Mouse (Mus musculus) left cerebral cortex, postnatal 25 days (tissue): ENCODE data around the gene Chad. TPM values are rescaled to one million over a fixed set of nuclear protein-coding genes. Genes with fewer than 3 reads are reported as not detected.

Experiments used
- DNase-seq, 2 experiments: peaks; one replicate each; pipeline ENCODE4 v3.0.0; 2022; ENCODE audit warnings: low spot score in 2 of 2, mixed read lengths in 1 of 2
- intact Hi-C: fragments of 180-260 bp; cut with DNase I; formaldehyde crosslinking; loops from one replicate; pipeline ENCODE4 v1.15.1; 2025
- total RNA-seq, 2 experiments: library from RNA; stranded (reverse); gene quantifications; 2 replicates each; pipeline ENCODE4 v1.2.3; 2021

Chad gene
- under 1 TPM in 1 of 2 experiments, not detected in 1; 0.21 TPM for total RNA-seq

DNA sequence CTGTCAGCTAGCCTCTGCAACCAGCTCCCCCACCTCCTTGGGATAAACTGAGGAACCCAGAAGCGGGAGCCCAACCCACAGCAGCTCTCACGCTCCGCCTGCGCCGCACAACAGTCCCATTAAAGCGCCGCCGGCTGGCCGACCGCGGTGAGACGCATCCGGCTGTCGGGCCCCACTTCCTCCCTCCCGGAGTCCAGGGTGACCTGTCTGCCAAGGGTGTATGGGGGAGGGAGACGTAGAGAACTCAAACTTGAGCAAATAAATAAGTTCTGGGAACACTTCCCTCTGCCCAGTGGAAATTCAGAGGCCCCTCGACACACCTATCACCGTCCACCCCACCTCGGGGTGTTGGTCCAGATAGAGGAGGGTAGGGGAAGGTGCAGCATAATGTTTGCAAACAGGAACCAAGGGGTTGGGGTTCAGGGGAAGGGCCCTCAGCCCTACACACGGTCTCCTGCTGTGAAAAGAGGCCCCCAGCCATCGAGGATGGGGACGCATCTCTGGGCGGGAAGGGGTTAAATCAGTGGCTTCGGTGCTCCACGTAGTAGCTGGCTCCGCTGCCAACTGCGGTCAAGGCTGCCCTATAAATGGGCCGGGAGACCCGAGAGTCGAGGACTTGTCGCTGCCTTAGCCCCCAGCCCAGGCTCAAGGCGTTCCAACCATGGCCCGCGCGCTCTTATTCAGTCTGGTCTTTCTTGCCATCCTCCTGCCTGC lies at the start of gene Chad:
TSS of gene Chad (plus strand) at position 611 of the 714 bp plus-strand sequence.
- DNase-seq: no peak
- intact Hi-C loops: no loop called here

DNA sequence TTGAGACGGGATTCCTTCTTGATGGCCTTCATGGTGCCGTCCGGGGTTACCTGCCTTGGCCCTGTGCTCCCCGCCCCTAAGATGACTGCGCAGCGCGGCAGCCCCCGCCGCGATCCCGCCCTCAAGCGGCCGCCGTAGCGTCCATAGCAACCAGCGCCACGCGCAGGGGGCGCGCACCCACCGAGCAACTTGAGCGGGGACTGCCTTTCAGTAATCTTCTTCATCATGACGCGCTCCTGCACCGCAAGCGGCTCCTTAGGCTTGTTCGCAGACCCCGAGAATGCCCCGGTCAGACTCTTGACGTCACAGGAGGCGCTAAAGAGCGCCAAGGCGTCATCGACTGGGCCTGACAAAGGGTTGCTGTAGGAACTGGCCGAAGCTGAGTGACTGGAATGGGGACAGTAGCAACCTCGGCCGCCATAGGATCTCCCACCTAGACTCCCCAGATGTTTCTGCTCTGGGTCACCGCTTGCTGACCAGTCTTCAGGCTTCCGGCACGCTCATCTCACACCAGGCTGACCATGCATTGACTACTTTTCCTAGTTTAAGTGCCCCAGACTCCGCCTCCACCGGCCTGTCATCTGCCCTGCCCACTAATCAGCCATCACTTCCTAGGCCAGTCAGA lies 43.5 kb upstream of the Chad start, which contains the start of gene Mycbpap:
TSS of gene Mycbpap (minus strand) at position 524 of the 625 bp plus-strand sequence.
- DNase-seq: peak; percentile 64 to 67
- intact Hi-C loops: no loop called here

DNA sequence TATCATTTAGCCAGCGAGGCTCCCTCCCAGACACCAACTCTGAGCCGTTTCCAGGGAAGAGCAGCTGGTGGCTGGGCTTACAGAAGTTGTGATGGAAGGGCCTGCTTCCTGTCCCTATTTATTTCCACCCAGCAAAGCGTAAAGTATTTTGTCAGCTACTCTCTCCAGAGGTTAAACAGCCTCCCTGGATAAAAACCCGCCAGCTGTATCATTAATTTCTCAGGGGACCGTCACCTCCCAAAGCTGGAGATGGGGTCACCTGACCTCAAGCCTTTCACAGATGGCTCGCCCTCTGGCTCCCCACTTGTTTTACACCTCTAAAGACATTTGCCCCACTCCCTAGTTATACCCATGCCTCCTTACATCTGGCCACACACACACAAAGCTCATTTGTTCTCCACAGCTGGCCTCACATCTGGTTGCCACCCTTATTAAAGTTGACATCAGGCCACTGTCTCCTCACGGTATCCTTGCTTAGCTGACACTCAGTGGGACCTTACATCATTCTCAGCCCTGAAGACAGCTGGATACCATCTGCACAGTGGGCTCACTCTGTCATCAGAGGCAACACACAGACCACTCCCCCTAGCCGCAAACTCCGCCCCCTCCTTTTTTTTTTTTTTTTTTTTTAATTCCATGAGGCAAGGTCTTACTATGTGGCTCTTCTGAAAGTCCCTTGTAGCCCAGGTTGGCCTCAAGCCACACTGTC lies 38.5 kb upstream of the Chad start:
- DNase-seq: no peak
- intact Hi-C loops: no loop called here

DNA sequence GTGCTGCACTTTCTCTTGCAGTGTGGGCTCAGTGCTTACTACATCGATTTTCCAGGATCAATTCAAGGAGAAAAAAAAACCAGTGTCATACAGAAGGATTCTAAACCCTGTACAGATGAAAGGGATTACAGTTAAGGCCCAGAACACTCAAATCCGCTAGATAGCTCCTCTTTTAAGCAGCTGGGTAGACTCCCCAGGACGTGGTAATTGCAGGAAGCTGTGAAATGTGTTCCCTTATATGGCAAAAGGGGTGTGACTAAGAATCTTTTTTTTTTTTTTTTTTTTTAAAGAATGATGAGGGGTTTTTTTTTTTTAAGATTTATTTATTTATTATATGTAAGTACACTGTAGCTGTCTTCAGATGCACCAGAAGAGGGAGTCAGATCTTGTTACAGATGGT lies 36.0 kb upstream of the Chad start:
- intact Hi-C loops: no loop called here
- DNase-seq: no peak

DNA sequence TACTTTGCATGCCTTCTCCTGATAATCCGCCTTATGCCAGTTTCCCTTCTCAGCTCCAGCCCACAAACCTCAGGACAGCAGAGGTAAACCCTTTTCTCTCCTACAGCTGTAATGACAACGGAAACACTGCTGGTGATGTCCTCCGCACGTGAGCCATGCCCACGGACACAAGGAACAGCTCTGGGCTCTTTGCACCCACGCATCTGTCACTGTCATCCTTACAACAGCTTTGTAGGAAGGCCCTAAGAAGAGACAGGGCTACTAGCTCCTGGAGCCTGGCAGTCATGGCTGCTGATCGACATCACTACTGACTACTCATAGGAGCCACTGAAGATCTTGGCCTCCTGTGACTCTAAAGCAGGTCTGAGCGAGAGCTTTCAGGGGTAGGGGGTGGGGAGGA lies 31.7 kb upstream of the Chad start:
- DNase-seq: peak in 1 of 2 experiments; percentile 72
- intact Hi-C loops: no loop called here

DNA sequence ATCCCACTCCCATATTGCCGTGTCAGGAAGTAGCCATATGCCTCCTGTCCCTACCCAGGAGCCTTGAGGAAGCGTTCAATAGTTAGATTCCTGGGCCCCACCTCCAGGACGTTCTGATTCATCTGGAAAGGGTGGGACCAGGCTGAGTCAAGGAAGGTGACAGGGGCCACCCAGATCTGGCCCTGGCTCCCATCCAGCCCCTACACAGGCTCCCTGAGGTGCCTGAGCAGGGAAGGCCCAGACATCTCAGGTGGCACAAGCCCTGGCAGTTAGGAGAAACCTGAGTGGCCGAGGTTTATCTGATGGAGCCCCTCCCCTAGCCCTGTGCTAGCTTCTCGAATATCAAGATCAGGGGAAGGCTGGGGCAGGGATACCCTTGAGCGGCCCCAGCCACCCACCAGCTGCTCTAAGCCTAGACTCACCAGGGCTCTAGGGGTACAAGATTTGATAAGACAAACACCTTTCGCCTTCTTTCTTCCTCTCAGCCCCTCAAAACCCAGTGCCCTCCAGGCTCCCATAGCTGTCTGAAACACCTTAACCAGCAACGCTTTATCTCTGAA lies 26.0 kb upstream of the Chad start:
- DNase-seq: no peak
- intact Hi-C loops: loop anchor here (5.0 kb wide), 1 partner anchor 127 kb away; no protein-coding TSS in a partner anchor

DNA sequence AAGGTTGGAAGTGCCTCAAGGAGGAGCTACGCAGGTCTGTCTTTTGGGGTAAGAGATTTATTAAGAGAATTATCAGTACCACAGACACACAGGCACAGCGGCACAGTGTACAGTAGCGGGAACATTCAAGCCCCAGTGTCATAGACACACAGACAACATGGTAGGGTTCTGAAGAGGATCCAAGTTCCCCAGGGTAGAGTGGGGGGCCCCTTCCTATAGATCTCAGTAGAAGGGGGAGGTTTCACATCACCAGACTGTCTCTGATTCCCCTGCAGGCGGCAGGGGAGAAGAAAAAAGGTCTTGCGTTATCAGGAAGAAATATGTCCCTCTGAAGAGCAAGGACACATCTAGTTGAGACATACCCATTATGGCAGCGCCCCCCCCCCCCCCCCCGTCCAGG lies 25.1 kb upstream of the Chad start:
- intact Hi-C loops: loop anchor here (5.0 kb wide), 2 partner anchors 117 to 127 kb away; no protein-coding TSS in a partner anchor
- no peak for DNase-seq

DNA sequence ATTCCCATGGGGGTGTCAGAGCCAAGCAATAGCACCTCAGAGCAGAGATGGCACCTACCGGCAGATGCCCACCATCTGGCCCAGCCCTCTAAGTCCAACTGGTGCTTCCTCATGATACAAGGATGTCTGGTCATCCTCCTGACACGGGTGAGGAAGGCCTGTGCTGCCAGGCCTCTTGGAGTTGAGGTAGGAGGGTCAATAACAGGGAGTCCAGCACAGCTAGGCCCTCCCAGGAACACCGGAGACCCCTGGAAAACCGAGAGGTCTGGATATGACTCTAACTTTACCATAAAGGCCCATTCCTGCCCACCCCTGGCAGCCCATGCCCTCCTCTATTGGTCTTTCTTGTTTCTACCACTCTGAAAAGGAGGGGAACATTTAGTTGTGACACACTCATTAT lies 22.4 kb upstream of the Chad start:
- no peak for DNase-seq
- intact Hi-C loops: loop anchor here (5.0 kb wide), 1 partner anchor 120 kb away; no protein-coding TSS in a partner anchor

DNA sequence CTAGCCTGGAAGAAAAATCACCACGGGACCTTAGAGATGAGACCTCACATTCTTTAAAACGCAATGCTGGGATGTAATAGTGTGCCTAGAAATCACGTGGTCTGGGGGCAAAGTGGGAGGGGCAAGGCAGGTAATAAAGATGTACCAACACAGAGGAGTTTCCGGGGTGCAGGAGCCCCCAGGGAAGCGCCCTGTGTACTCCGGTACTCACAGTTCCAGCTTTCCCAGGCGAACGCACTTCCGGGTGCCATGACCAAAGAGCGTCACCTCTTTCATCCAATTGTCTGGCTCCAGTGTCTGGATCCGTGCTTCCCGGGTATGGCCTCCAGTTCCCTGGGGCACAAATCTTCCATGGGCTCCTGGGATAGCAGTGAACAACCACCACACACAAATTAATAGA lies 21.5 kb upstream of the Chad start:
- DNase-seq: no peak
- intact Hi-C loops: loop anchor here (5.0 kb wide), 1 partner anchor 121 kb away; no protein-coding TSS in a partner anchor

DNA sequence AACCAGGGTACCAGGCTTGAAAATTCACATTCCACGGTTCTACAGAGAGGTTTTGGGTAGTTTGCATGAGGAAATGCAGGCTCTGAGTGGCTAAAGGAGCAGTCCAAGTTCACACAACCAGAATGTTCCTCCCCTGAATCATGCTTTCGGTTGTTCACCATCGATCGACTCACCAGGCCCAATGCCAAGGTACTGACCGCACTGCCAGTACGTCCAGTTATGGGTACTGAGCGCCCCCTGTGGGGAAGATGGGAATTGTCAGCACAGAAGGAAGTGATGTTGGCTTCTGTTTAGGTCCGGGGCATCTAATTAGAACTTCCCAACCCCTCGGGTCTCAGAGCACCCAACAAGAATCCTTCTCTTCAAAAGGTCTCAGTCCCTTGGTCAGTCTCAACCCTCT lies 20.9 kb upstream of the Chad start:
- intact Hi-C loops: loop anchor here (5.0 kb wide), 1 partner anchor 122 kb away; no protein-coding TSS in a partner anchor
- peak; percentile 92 to 97 for DNase-seq

DNA sequence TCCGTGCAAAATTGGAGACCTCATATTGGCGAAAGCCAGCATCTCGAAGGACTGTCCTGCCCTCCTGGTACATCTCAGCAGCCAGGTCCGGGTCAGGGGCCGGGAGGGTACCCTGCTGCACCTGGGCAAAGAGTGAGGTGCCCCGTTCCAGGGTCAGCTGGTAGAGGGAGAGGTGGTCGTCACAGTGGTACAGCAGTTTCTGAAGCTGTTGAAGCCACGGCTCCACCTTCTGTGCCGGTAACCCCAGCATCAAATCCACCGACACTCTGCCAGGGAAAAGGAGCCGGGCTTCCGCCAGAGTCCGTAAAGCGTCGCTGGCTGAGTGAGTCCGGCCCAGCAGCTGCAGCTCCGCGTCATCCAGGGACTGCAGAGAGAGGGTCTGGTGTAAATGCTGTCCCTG lies 20.4 kb upstream of the Chad start:
- peak in 1 of 2 experiments; percentile 35 for DNase-seq
- intact Hi-C loops: loop anchor here (5.0 kb wide), 1 partner anchor 122 kb away; no protein-coding TSS in a partner anchor

DNA sequence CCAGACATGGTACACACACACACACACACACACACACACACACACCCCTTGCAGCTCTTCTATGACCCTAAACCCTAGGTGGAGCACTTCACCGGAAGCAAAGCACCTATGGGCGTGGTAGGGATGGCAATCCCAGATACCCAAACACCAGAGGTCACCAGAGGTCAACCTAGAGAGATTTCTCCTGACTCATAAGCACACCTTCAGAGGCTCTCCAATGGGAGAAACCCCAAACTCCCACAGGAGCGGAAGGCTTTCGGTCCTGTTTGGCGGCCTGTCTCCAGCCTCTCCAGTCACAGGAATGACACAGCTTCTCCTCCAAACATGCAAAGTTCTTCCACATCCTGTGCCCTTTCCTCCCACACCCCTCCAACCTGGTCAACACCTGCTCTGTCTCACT lies 18.5 kb upstream of the Chad start:
- intact Hi-C loops: loop anchor here (5.0 kb wide), 3 partner anchors 76 to 219 kb away; partner anchors contain the start of gene Ankrd40
- no peak for DNase-seq

DNA sequence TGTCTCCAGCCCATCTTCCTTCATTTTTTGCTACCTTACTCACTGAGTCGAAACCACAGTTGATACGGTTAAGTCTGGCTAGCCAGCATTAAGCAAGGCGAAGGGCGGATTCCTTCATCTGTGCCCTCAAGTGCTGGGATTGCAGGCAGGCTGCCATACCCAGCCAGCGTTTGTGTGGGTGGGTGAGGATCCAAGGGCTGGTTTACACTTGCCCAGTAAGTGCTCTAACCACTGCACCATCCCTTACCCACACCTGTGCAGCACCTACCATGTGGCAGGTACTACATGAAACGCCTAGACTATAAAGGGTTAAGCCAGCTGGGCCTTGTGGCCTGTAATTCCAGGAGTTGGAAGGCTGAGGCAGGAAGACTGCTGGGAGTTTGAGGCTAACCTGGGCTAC lies 17.6 kb upstream of the Chad start:
- DNase-seq: no peak
- intact Hi-C loops: loop anchor here (5.0 kb wide), 3 partner anchors 75 to 220 kb away; partner anchors contain the start of gene Ankrd40

DNA sequence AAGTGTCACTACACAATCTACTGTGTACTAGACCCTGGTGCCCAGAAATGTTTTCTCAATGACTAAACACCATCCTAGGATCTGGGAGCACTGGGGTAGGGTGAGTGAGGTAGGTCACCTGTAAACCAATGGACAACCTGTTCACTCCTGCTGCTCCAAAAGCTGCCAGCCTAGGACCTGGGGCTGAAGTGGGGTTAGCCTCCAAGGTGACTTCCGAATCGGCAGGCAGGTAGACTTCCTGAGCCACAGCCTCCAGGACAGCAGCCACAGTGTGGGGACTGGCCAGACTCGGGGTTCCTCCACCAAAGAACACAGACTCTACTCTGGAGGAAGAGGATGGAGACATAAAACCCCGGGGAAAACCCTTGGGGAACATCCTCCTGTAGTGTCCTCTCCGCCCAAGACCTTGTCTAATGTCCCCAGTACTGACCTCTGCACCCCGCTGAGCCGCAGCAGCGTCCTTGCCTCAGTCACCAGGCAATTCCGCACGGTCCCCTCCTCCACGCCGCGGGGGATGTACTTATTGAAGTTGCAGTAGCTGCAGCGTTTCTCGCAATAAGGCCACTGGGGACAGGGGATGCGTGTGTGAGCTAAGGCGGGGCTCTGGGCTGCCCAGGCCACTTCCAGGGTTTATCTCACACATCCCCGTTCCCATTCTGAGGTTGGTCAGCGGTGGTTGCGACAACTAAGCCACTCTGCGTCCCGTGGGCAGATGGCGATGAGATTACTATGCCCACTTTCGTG lies 16.6 kb upstream of the Chad start:
- DNase-seq: peak; percentile 66 to 67
- intact Hi-C loops: loop anchor here (2.0 to 5.0 kb wide), 4 partner anchors 57 to 221 kb away; partner anchors contain the start of gene Ankrd40

DNA sequence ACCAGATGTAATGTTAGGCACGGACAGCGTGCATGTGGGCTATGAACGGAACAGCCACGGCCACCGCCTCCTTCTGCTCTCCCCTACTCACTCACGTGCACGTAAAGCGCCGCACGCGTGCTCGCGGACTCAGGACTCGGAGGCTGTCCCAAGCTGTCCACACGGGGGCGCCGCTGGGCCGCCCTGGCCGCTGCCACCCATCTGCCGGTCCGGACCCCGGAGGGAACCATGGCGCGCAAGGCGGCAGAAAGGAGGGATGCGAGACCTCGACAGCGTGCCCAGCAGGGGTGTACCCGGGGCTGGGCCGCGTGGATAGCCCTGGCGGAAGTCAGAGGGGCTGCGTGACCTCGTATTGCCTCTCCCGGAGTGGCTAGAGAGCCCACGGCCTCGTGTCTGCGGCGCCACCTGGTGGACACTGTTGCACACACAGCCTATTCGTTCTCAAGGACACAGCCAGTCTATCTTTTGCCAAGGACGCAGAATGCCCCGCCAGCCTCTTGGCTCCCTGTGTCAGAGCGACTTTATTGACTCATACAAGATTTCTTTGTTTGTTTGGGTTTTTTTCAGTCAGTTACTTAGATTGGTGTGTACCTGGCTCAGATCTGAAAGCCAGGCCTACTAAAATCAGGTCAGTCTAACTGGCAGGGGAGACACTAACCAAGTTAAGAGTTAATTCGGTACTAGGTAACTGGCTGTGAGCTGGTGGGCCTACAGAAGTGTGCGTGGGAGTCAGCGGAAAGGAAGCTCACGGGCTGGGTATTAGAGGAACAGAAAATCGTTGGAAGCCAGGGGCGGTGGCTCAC lies 15.8 kb upstream of the Chad start, which contains the start of gene Rsad1:
TSS of gene Rsad1 (minus strand) at position 368 of the 803 bp plus-strand sequence.
- intact Hi-C loops: loop anchor here (2.0 to 5.0 kb wide), 4 partner anchors 58 to 222 kb away; partner anchors contain the start of gene Ankrd40
- peak; percentile 97 to 98 for DNase-seq

DNA sequence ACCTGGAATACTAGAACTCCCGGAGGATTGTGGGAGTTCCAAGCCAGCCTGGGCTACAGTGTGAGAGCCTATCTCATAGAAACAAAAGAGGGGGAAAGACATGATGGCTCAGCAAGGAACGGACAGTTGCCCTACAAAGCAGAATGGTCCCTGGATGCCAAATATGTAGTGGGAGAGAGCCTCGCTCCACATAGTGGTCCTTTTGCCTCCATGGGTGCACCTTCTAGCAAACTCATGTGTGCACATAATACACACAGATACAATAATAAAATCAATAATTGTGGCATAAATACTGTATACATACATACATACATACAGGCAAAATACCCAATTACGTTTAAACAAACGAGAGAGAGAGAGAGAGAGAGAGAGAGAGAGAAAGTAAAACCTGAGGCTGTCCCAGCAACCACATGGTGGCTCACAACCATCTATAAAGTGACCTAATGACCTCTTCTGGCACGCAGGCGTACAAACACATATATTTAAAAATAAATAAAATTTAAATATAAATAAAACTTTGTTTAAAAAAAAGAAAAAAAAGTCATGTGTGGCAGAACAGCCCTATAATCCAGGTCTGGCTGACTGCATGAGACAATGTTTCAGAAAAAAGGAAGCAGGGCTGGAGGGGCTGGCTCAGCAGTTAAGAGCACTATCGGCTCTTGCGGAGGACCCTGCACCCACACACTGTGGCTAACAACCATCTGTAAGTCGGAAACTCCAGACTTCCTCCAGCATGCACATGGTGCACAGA lies 15.0 kb upstream of the Chad start:
- intact Hi-C loops: loop anchor here (2.0 to 5.0 kb wide), 4 partner anchors 59 to 223 kb away; partner anchors contain the start of gene Ankrd40
- peak in 1 of 2 experiments; percentile 68 for DNase-seq

DNA sequence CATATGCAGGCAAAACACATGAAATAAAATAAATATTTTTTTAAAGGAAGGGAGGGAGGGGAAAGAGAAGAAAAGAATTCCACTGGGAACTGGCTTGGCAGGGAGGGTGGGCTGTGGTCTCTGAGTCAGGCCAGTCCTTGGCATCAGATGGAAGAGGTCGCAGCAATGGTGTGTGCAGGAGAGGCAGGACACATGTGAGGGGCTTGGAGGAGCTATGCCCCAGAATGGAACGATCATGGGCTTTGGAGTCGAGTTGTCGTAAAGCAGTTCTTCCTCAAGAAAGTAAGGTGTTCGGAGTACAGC lies 14.5 kb upstream of the Chad start:
- intact Hi-C loops: no loop called here
- DNase-seq: no peak
